Mouse (Mus musculus): ENCODE results near the gene Slc25a18. TPM values are rescaled to one million over a fixed set of nuclear protein-coding genes. Genes with fewer than 3 reads are reported as not detected.

Slc25a18 gene
- polyA plus RNA-seq, 1 experiment from 2014 or later = not detected

DNA sequence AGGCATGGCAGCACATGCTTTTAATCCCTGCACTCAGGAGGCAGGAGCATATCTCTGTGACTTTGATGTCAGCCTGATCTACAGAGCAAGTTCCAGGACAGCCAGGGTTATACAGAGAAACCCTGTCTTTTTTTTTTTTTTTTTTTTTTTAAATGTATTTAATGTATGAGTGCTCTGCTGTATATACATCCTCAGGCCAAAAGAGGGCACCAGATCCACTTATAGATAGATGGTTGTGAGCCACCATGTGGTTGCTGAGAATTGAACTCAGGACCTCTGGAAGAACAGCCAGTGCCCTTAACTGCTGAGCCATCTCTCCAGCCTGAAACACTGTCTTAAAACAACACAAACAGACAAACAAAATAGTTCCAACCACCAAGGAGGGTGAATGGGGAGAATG, 15.5 kb downstream of the Slc25a18 start:
- no peak for ATAC-seq (ENCODE audit: low FRiP score, low TSS enrichment)
- Histone ChIP-seq H3K4me1 (ENCODE audit: control insufficient read depth, insufficient read depth, low read length) (no peaks in the 10 kb centered on the region), H3K27me3 (ENCODE audit: control insufficient read depth, insufficient read depth, low read length) (no peaks in the 10 kb centered on the region), H3K27ac (ENCODE audit: low read depth, low read length) (no peak overlapping the region), H3K36me3 (ENCODE audit: control insufficient read depth, insufficient read depth, low read length) (peaks cover 20% of the 10 kb centered on the region), H3K4me2 (replicated peaks; ENCODE audit: low read depth, low read length) (no peak overlapping the region), H3K4me3 (ENCODE audit: low read length) (no peak overlapping the region), H3K9ac (ENCODE audit: low read depth, low read length) (no peak overlapping the region), H3K9me3 (ENCODE audit: control insufficient read depth, low read length) (no peaks in the 10 kb centered on the region)

DNA sequence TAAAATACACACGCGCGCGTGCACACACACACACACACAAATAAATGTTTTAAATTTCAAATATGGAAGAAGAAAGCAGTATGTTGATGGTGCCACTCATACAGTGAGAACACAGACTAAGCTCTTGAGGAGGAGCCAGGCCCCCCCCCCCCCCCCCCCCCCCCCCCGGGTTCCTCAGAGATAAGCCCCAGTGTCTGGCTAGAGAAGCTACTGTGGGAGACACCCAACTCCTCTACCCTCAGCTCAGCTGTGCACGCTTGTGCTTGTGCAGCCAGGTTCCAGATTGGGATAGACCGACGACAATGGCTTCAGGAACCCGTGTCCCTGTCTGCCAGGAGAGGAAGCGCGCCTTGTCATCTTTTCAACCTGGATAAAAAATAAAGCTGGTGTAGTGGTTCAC, 16.8 kb downstream of the Slc25a18 start:
- Histone ChIP-seq H3K4me1 (ENCODE audit: control insufficient read depth, insufficient read depth, low read length) (no peaks in the 10 kb centered on the region), H3K27me3 (ENCODE audit: control insufficient read depth, insufficient read depth, low read length) (no peaks in the 10 kb centered on the region), H3K9ac (ENCODE audit: low read depth, low read length) (no peak overlapping the region), H3K4me2 (replicated peaks; ENCODE audit: low read depth, low read length) (no peak overlapping the region), H3K36me3 (ENCODE audit: control insufficient read depth, insufficient read depth, low read length) (peaks cover 31% of the 10 kb centered on the region), H3K9me3 (ENCODE audit: control insufficient read depth, low read length) (no peaks in the 10 kb centered on the region), H3K27ac (ENCODE audit: low read depth, low read length) (no peak overlapping the region), H3K4me3 (ENCODE audit: low read length) (no peak overlapping the region)
- 97% methylated on average over 10 of the region's 11 CpGs for WGBS
- ATAC-seq (ENCODE audit: low FRiP score, low TSS enrichment) = 0 out of 2 replicates have a peak, but pooled peaks have one; percentile 10

GRCm38 (mm10) chr6:120790717-120791116, 17.3 kb downstream of the Slc25a18 start:
- H3K36me3 ChIP-seq (ENCODE audit: control insufficient read depth, insufficient read depth, low read length) = peaks cover 37% of the 10 kb centered on the region
- no peak overlapping the region for H3K27ac ChIP-seq (ENCODE audit: low read depth, low read length)
- 54% methylated on average over 5 of the region's 5 CpGs for WGBS
- no peaks in the 10 kb centered on the region for H3K27me3 ChIP-seq (ENCODE audit: control insufficient read depth, insufficient read depth, low read length)
- H3K4me3 ChIP-seq (ENCODE audit: low read length) = no peak overlapping the region
- no peak overlapping the region for H3K4me2 ChIP-seq (replicated peaks; ENCODE audit: low read depth, low read length)
- H3K9me3 ChIP-seq (ENCODE audit: control insufficient read depth, low read length) = no peaks in the 10 kb centered on the region
- ATAC-seq (ENCODE audit: low FRiP score, low TSS enrichment) = no peak
- no peaks in the 10 kb centered on the region for H3K4me1 ChIP-seq (ENCODE audit: control insufficient read depth, insufficient read depth, low read length)
- H3K9ac ChIP-seq (ENCODE audit: low read depth, low read length) = no peak overlapping the region

GRCm38 (mm10) chr6:120792947-120793346, 19.6 kb downstream of the Slc25a18 start:
- H3K27ac ChIP-seq (ENCODE audit: low read depth, low read length) = no peak overlapping the region
- H3K36me3 ChIP-seq (ENCODE audit: control insufficient read depth, insufficient read depth, low read length) = peaks cover 57% of the 10 kb centered on the region
- no peaks in the 10 kb centered on the region for H3K4me1 ChIP-seq (ENCODE audit: control insufficient read depth, insufficient read depth, low read length)
- WGBS = 77% methylated on average over 8 of the region's 8 CpGs
- H3K9me3 ChIP-seq (ENCODE audit: control insufficient read depth, low read length) = no peaks in the 10 kb centered on the region
- no peaks in the 10 kb centered on the region for H3K27me3 ChIP-seq (ENCODE audit: control insufficient read depth, insufficient read depth, low read length)
- ATAC-seq (ENCODE audit: low FRiP score, low TSS enrichment) = no peak
- H3K4me2 ChIP-seq (replicated peaks; ENCODE audit: low read depth, low read length) = no peak overlapping the region
- H3K9ac ChIP-seq (ENCODE audit: low read depth, low read length) = no peak overlapping the region
- H3K4me3 ChIP-seq (ENCODE audit: low read length) = no peak overlapping the region

DNA sequence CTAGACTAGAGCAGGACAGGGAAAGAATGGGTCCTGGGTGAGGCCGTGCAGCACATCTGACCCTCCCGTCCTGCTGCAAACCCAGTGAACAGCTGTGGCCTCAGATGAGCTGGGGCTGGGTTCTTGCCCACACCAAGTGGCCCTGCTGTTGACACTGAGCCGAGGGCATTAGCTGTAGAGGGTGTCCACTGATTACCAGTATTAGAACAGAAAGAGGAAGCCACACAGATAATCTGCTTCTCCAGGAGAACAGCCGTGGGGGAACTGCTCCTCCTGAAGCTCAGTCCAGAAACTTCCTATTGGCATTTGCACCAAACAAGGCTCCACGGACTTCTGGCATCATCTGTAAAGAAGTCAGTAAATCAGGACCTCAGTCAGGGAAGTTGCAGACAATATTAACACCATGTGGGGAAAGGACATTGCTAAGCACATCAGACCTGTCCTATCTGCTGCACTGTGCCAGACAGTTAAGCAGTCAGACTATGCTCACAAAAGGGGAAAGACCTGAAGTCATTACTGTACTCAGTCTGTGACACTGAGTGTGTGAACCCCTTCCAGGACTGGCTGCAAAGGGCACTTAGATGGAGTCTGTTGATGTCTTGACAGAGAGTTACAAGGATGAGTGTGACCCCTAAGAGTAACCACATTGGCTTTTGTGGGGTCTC, 22.2 kb downstream of the Slc25a18 start:
- no peak overlapping the region for H3K9ac ChIP-seq (ENCODE audit: low read depth, low read length)
- no peak overlapping the region for H3K4me2 ChIP-seq (replicated peaks; ENCODE audit: low read depth, low read length)
- no peaks in the 10 kb centered on the region for H3K27me3 ChIP-seq (ENCODE audit: control insufficient read depth, insufficient read depth, low read length)
- no peak overlapping the region for H3K4me3 ChIP-seq (ENCODE audit: low read length)
- H3K27ac ChIP-seq (ENCODE audit: low read depth, low read length) = no peak overlapping the region
- WGBS = 82% methylated on average over 5 of the region's 5 CpGs
- ATAC-seq (ENCODE audit: low FRiP score, low TSS enrichment) = no peak
- peaks cover 82% of the 10 kb centered on the region for H3K36me3 ChIP-seq (ENCODE audit: control insufficient read depth, insufficient read depth, low read length)
- no peaks in the 10 kb centered on the region for H3K9me3 ChIP-seq (ENCODE audit: control insufficient read depth, low read length)
- no peaks in the 10 kb centered on the region for H3K4me1 ChIP-seq (ENCODE audit: control insufficient read depth, insufficient read depth, low read length)

GRCm38 (mm10) chr6:120796111-120796510, 22.7 kb downstream of the Slc25a18 start:
- ATAC-seq (ENCODE audit: low FRiP score, low TSS enrichment) = no peak
- Histone ChIP-seq H3K27ac (ENCODE audit: low read depth, low read length) (no peak overlapping the region), H3K4me3 (ENCODE audit: low read length) (no peak overlapping the region), H3K9me3 (ENCODE audit: control insufficient read depth, low read length) (no peaks in the 10 kb centered on the region), H3K4me2 (replicated peaks; ENCODE audit: low read depth, low read length) (no peak overlapping the region), H3K36me3 (ENCODE audit: control insufficient read depth, insufficient read depth, low read length) (peaks cover 85% of the 10 kb centered on the region), H3K27me3 (ENCODE audit: control insufficient read depth, insufficient read depth, low read length) (no peaks in the 10 kb centered on the region), H3K4me1 (ENCODE audit: control insufficient read depth, insufficient read depth, low read length) (no peaks in the 10 kb centered on the region), H3K9ac (ENCODE audit: low read depth, low read length) (no peak overlapping the region)
- 85% methylated on average over 2 of the region's 2 CpGs for WGBS

DNA sequence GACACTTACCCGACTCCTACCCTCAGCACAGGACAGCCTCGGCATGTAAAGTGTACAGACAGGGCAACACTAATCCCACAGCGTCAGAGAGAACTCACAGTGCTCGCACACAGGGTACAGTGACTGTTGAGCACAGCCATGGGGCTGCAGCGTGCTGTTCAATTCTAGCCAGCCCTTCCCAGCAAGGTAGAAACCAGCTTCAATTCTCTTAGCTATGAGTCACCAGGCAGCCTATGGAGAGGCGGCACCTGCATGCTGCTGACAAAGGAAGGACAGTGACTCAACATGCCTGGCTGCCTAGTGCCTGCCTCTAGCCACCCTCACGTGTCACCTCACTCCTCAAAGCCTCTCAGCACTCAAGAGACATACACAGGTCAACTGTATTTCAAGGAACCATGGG, 24.6 kb downstream of the Slc25a18 start:
- Histone ChIP-seq H3K4me1 (ENCODE audit: control insufficient read depth, insufficient read depth, low read length) (no peaks in the 10 kb centered on the region), H3K4me3 (ENCODE audit: low read length) (no peak overlapping the region), H3K27me3 (ENCODE audit: control insufficient read depth, insufficient read depth, low read length) (no peaks in the 10 kb centered on the region), H3K27ac (ENCODE audit: low read depth, low read length) (no peak overlapping the region), H3K4me2 (replicated peaks; ENCODE audit: low read depth, low read length) (no peak overlapping the region), H3K36me3 (ENCODE audit: control insufficient read depth, insufficient read depth, low read length) (peaks cover 90% of the 10 kb centered on the region), H3K9ac (ENCODE audit: low read depth, low read length) (no peak overlapping the region), H3K9me3 (ENCODE audit: control insufficient read depth, low read length) (no peaks in the 10 kb centered on the region)
- no peak for ATAC-seq (ENCODE audit: low FRiP score, low TSS enrichment)
- WGBS = 91% methylated on average over 7 of the region's 7 CpGs

DNA sequence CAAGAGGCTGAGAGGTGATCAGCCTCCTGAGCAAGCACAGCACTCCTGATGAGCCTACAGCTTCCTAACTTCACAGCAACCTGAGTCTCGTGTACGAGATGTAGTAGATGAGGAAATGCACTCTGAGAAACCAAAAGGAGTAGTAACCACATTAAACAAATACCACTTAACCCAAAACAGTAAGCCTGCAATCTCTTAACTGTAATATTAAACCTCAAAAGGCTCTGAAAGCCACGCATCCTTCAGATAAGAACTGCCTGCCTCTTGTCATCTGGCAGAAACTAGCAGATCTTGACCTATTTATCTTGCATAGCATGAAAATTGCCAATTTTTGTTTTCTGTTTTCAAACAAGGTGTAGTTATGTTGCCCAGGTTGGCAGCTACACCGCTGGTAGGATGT, 25.5 kb downstream of the Slc25a18 start:
- H3K9me3 ChIP-seq (ENCODE audit: control insufficient read depth, low read length) = no peaks in the 10 kb centered on the region
- WGBS = 91% methylated on average over 4 of the region's 4 CpGs
- no peak overlapping the region for H3K27ac ChIP-seq (ENCODE audit: low read depth, low read length)
- H3K27me3 ChIP-seq (ENCODE audit: control insufficient read depth, insufficient read depth, low read length) = no peaks in the 10 kb centered on the region
- H3K4me1 ChIP-seq (ENCODE audit: control insufficient read depth, insufficient read depth, low read length) = no peaks in the 10 kb centered on the region
- no peak overlapping the region for H3K9ac ChIP-seq (ENCODE audit: low read depth, low read length)
- H3K36me3 ChIP-seq (ENCODE audit: control insufficient read depth, insufficient read depth, low read length) = peaks cover 90% of the 10 kb centered on the region
- no peak for ATAC-seq (ENCODE audit: low FRiP score, low TSS enrichment)
- H3K4me3 ChIP-seq (ENCODE audit: low read length) = no peak overlapping the region
- H3K4me2 ChIP-seq (replicated peaks; ENCODE audit: low read depth, low read length) = no peak overlapping the region

DNA sequence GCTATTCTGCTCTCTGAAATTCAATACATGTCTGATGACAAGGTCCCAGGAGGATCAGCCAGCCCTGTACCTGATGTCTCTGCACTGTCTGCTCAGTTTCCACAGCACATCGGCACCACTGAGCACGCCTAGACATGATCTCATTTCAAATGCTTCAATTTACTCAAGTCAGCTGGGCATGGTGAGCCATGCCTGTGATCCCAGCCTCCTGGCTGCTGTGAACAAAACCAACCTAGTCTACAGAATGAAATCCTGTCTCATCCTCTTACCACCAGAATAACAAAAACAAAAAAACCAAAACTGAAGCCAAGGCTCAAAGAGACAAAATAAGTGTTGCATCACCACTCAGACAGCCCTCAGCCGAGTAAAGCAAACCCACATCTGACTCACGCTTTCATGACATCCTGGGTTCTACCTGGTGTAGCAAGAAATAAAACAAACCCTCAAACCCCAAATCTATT, 26.2 kb downstream of the Slc25a18 start:
- no peak overlapping the region for H3K4me2 ChIP-seq (replicated peaks; ENCODE audit: low read depth, low read length)
- ATAC-seq (ENCODE audit: low FRiP score, low TSS enrichment) = no peak
- WGBS = 88% methylated on average over 4 of the region's 4 CpGs
- H3K9me3 ChIP-seq (ENCODE audit: control insufficient read depth, low read length) = no peaks in the 10 kb centered on the region
- H3K27ac ChIP-seq (ENCODE audit: low read depth, low read length) = no peak overlapping the region
- no peaks in the 10 kb centered on the region for H3K27me3 ChIP-seq (ENCODE audit: control insufficient read depth, insufficient read depth, low read length)
- H3K9ac ChIP-seq (ENCODE audit: low read depth, low read length) = no peak overlapping the region
- H3K4me3 ChIP-seq (ENCODE audit: low read length) = no peak overlapping the region
- H3K36me3 ChIP-seq (ENCODE audit: control insufficient read depth, insufficient read depth, low read length) = peaks cover 89% of the 10 kb centered on the region
- no peaks in the 10 kb centered on the region for H3K4me1 ChIP-seq (ENCODE audit: control insufficient read depth, insufficient read depth, low read length)

Measured in kidney, embryonic 14.5 days (tissue).